Mouse (Mus musculus) embryonic facial prominence, embryonic 10.5 days (tissue): ENCODE results near the gene Recql5. TPM values are rescaled to one million over a fixed set of nuclear protein-coding genes. Genes with fewer than 3 reads are reported as not detected.

ENCODE experiments used
- DNase-seq: peaks from one replicate; pipeline ENCODE4 v3.0.0-alpha.2; 2017; ENCODE audit warnings: low spot score
- H3K27ac ChIP-seq: fragments of 300-500 bp; sonication (generic); replicated peaks from 2 replicates; pipeline ENCODE4 v1.5.1; 2016; ENCODE audit warnings: mild to moderate bottlenecking
- H3K27me3 ChIP-seq: fragments of 300-500 bp; sonication (generic); replicated peaks from 2 replicates; pipeline ENCODE4 v1.6.1; 2016; ENCODE audit warnings: low read depth, mild to moderate bottlenecking; ENCODE audit not compliant: poor library complexity, severe bottlenecking
- H3K36me3 ChIP-seq: fragments of 300-500 bp; sonication (generic); replicated peaks from 2 replicates; pipeline ENCODE4 v1.6.1; 2016; ENCODE audit warnings: mild to moderate bottlenecking, moderate library complexity
- H3K4me1 ChIP-seq: fragments of 300-500 bp; sonication (generic); 2 replicates; pipeline ENCODE4 v1.6.1; 2016
- H3K4me3 ChIP-seq: fragments of 300-500 bp; sonication (generic); 2 replicates; pipeline ENCODE4 v1.5.1; 2016; ENCODE audit warnings: mild to moderate bottlenecking, moderate library complexity
- H3K9me3 ChIP-seq: fragments of 300-500 bp; sonication (generic); 2 replicates; pipeline ENCODE4 v1.6.1; 2016; ENCODE audit warnings: mild to moderate bottlenecking
- WGBS: fragments of 180-500 bp; shearing (Covaris S2); methylation state at CpG from one replicate; pipeline ENCODE4 v1.1.7; 2016; 5-methylcytosine and 5-hydroxymethylcytosine counted together
- polyA plus RNA-seq: library from polyadenylated mRNA; unstranded; fragments of >200 nt; fragmentation: Nextera tagmentation; extraction: Ambion mirVana; gene quantifications from 2 replicates; pipeline ENCODE4 v1.2.1, GENCODE M21; 2016

Gene Recql5
- 27.9 and 30.7 TPM in 2 replicates for polyA plus RNA-seq

- Histone ChIP-seq H3K4me3 (peak within 1 kb of the TSS; percentile 96), H3K4me1 (peaks cover 20% of the 10 kb centered on the region), H3K27me3 (no peaks in the 10 kb centered on the region), H3K27ac (peak within 1 kb of the TSS; percentile 83), H3K9me3 (no peaks in the 10 kb centered on the region), H3K36me3 (peaks cover 48% of the 10 kb centered on the region)
- WGBS, result under 1% methylated on average over 28 of the region's 28 CpGs
- DNase-seq, result peak; percentile 97
These were observed at the start of gene Recql5, which contains the start of gene Sap30bp for GRCm38 (mm10) chr11:115933108-115933746. Gene Recql5, minus strand, starts transcription at chr11:115933477. Gene Sap30bp, plus strand, starts transcription at chr11:115933282.

GRCm38 (mm10) chr11:115982472-115982871 lies 49.2 kb upstream of the Recql5 start:
- WGBS, result 93% methylated on average over 15 of the region's 15 CpGs
- no peak for DNase-seq
- H3K4me1 ChIP-seq, result no peaks in the 10 kb centered on the region
- H3K36me3 ChIP-seq, result no peaks in the 10 kb centered on the region
- peaks cover 31% of the 10 kb centered on the region for H3K27me3 ChIP-seq
- H3K4me3 ChIP-seq, result no peak overlapping the region
- H3K27ac ChIP-seq, result no peak overlapping the region
- H3K9me3 ChIP-seq, result no peaks in the 10 kb centered on the region

GRCm38 (mm10) chr11:115975544-115975943 lies 42.3 kb upstream of the Recql5 start:
- Histone ChIP-seq H3K27ac (no peak overlapping the region), H3K4me3 (peak overlapping the region; percentile 58), H3K27me3 (peaks cover 77% of the 10 kb centered on the region), H3K4me1 (peaks cover 19% of the 10 kb centered on the region), H3K9me3 (no peaks in the 10 kb centered on the region), H3K36me3 (no peaks in the 10 kb centered on the region)
- no peak for DNase-seq
- WGBS, result 43% methylated on average over 12 of the region's 12 CpGs

- H3K27ac ChIP-seq, result peak overlapping the region; percentile 58; the same call in 1 of the 2 replicates
- H3K27me3 ChIP-seq, result peaks cover 76% of the 10 kb centered on the region
- DNase-seq, result no peak
These were observed 41.8 kb upstream of the Recql5 start for GRCm38 (mm10) chr11:115975083-115975420.

GRCm38 (mm10) chr11:115974309-115975082 lies 41.2 kb upstream of the Recql5 start, which contains the start of gene Itgb4:
Gene Itgb4, plus strand, starts transcription at chr11:115974709.
- Histone ChIP-seq H3K27me3 (peaks cover 71% of the 10 kb centered on the region), H3K4me3 (peak within 1 kb of the TSS; percentile 58), H3K4me1 (peaks cover 30% of the 10 kb centered on the region), H3K27ac (peak within 1 kb of the TSS; percentile 58; the same call in 1 of the 2 replicates), H3K36me3 (no peaks in the 10 kb centered on the region), H3K9me3 (no peaks in the 10 kb centered on the region)
- DNase-seq, result peak; percentile 57
- WGBS, result 9% methylated on average over 58 of the region's 58 CpGs

More at GRCm38 (mm10) chr11:115975083-115975420, 41.8 kb upstream of the Recql5 start:
- no peaks in the 10 kb centered on the region for H3K9me3 ChIP-seq
- no peaks in the 10 kb centered on the region for H3K36me3 ChIP-seq
- WGBS, result 4% methylated on average over 18 of the region's 18 CpGs
- H3K4me1 ChIP-seq, result peaks cover 24% of the 10 kb centered on the region
- H3K4me3 ChIP-seq, result peak overlapping the region; percentile 58

GRCm38 (mm10) chr11:115971016-115971415 lies 37.7 kb upstream of the Recql5 start:
- Histone ChIP-seq H3K27ac (no peak overlapping the region), H3K27me3 (peaks cover 36% of the 10 kb centered on the region), H3K4me3 (no peak overlapping the region), H3K36me3 (peaks cover 14% of the 10 kb centered on the region), H3K9me3 (no peaks in the 10 kb centered on the region), H3K4me1 (peaks cover 34% of the 10 kb centered on the region)
- no peak for DNase-seq
- 80% methylated on average over 6 of the region's 6 CpGs for WGBS

DNA sequence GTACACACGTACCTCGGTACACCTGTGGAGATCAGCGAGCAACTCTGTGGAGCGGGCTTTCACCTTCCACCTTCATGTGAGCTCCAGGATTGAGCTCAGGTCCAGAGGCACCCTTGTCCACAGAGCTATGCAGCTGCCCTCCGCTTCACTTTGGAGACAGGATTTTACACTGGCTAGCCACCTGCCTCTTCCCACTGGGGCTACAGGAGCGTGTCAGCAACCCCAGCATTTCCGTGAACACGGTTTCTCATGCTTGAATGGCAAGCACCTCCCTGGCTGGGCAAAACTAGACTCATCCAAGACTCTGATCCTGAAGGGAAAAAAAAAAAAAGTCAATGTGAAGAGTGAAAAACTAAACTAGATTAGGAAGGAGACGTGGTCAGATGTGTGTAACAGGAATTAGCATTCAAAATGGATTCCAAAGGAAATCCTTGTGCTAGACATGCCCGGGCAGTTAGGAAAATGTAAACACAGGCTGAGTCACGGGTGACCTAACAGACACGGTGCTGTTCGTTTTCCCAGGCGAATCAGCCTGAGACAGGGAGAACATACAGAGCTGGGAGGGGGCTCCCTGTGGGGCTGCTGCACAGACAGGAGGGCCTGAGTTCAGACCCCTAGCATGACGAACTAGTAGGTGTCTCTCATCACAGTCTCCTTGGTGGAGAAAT lies 36.9 kb upstream of the Recql5 start:
- 67% methylated on average over 15 of the region's 15 CpGs for WGBS
- Histone ChIP-seq H3K36me3 (peaks cover 22% of the 10 kb centered on the region), H3K9me3 (no peaks in the 10 kb centered on the region), H3K27ac (peak overlapping the region; percentile 57), H3K4me3 (no peak overlapping the region), H3K27me3 (peaks cover 27% of the 10 kb centered on the region), H3K4me1 (peaks cover 30% of the 10 kb centered on the region)
- no peak for DNase-seq

GRCm38 (mm10) chr11:115968731-115969405 lies 35.6 kb upstream of the Recql5 start:
- Histone ChIP-seq H3K4me3 (no peak overlapping the region), H3K27me3 (peaks cover 14% of the 10 kb centered on the region), H3K9me3 (no peaks in the 10 kb centered on the region), H3K36me3 (peaks cover 35% of the 10 kb centered on the region), H3K27ac (no peak overlapping the region), H3K4me1 (peaks cover 21% of the 10 kb centered on the region)
- WGBS, result 62% methylated on average over 5 of the region's 5 CpGs
- no peak for DNase-seq

DNA sequence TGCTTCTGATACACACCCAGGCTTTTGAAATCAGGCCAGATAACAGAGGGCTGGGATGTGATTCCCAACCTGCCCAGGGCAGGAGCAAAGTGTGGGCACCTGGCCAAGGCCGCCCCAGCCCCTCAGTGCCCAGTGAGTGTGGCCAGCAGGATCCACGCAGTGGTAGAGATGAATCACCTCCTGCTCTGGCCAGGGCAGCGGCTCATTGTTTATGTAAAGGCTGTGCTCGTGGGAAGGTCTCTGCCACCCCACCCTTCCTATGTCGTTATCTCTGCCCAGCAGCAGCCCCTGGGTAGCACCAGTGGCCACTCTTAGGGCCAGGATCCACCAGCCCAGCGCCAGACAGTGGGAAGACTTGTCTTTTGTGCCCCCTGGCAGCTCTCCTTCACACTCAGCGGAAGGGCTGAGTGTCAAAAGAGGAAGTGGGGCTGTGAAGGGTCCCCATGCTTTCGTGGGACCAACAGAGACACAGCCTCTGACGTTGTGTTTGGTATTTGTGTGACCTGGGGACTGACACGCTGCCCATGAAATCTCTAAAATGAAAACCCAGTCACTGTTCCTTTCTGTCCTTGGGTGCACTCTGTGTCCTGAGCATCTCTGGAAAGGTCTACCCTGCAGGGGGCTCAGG lies 31.8 kb upstream of the Recql5 start:
- H3K9me3 ChIP-seq, result no peaks in the 10 kb centered on the region
- H3K4me3 ChIP-seq, result no peak overlapping the region
- peaks cover 73% of the 10 kb centered on the region for H3K36me3 ChIP-seq
- peaks cover 11% of the 10 kb centered on the region for H3K4me1 ChIP-seq
- no peaks in the 10 kb centered on the region for H3K27me3 ChIP-seq
- no peak overlapping the region for H3K27ac ChIP-seq
- 91% methylated on average over 10 of the region's 10 CpGs for WGBS
- no peak for DNase-seq

GRCm38 (mm10) chr11:115962651-115963412 lies 29.6 kb upstream of the Recql5 start:
- Histone ChIP-seq H3K4me1 (0 out of 2 replicates have a peak, but pooled peaks cover 3% of the 10 kb centered on the region), H3K4me3 (no peak overlapping the region), H3K27me3 (no peaks in the 10 kb centered on the region), H3K27ac (no peak overlapping the region), H3K36me3 (peaks cover 94% of the 10 kb centered on the region), H3K9me3 (no peaks in the 10 kb centered on the region)
- DNase-seq, result no peak
- WGBS, result 93% methylated on average over 9 of the region's 9 CpGs

- H3K36me3 ChIP-seq, result peaks cover 98% of the 10 kb centered on the region
- 98% methylated on average over 9 of the region's 9 CpGs for WGBS
These were observed 25.7 kb upstream of the Recql5 start for GRCm38 (mm10) chr11:115959018-115959417.

More at GRCm38 (mm10) chr11:115959018-115959417, 25.7 kb upstream of the Recql5 start:
- Histone ChIP-seq H3K27me3 (no peaks in the 10 kb centered on the region), H3K27ac (no peak overlapping the region), H3K4me1 (peaks cover 33% of the 10 kb centered on the region), H3K9me3 (no peaks in the 10 kb centered on the region), H3K4me3 (no peak overlapping the region)
- no peak for DNase-seq
